Mouse (Mus musculus) left cerebral cortex, adult 8-10 months (tissue): Measurements from ENCODE around the gene Abcb4. TPM values are rescaled to one million over a fixed set of nuclear protein-coding genes. Genes with fewer than 3 reads are reported as not detected.
"Not testable (repeated sequence)": the region's sequence is repeated elsewhere in the genome, so short reads cannot be mapped to it uniquely, and the experiment has no call there.

Source experiments
- DNase-seq, 2 experiments: peaks; one replicate each; pipeline ENCODE4 v3.0.0; 2022; ENCODE audit warnings: low spot score in 2 of 2
- total RNA-seq, 4 experiments: library from RNA; stranded (reverse); gene quantifications; 2 replicates each; pipeline ENCODE4 v1.2.4; 2022

Gene Abcb4
- total RNA-seq, 4 experiments from 2014 or later: 4.7 to 5.5 (median 4.9) TPM

DNA sequence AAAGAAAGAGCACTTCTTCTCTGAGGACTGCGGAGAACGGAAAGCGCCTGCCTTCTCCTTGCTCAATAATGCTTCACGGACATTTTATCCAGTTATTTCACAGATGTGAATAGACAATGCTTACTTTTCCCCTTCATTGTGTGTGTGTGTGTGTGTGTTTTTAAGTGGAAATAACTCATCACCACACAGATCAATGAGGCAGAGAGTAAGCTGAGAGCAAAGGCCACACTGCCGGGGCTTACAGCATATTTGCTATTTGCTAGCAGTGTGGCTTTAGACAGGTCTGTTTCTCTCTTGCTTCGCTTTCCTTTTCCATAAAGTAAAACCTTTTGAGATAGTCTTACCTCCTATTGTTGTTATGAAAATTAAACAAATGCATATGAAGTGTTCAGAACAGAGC is 11.0 kb downstream of the Abcb4 start:
- no peak for DNase-seq

DNA sequence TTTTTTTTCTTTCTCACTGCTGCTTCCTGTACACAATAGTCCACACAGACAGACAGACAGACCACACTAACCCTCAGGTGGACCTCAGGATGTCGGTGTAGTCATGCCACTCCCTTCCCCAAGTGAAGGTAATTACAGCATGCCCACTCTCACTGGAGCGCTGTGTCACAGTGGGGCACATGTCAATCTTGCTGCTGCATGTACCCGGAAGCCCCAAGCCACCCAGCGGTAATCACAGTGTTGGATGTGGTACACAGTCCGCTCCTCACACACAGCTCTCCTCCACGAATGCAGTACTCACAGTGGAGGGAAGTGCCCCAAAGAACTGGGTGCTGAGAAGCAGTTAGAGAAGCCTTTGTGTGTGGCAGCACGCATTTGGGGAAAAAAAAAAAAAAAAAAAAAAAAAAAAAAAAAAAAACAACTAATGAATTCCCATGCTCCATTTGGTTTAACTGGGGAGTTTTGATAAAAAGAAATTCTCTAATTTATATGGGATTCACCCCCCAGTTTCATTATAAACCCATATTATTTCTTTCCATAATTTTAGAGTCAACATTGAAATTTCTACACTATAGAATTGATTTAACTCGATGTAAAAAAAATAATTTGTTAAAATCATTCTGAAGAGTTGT is 18.2 kb downstream of the Abcb4 start:
- DNase-seq: no peak

DNA sequence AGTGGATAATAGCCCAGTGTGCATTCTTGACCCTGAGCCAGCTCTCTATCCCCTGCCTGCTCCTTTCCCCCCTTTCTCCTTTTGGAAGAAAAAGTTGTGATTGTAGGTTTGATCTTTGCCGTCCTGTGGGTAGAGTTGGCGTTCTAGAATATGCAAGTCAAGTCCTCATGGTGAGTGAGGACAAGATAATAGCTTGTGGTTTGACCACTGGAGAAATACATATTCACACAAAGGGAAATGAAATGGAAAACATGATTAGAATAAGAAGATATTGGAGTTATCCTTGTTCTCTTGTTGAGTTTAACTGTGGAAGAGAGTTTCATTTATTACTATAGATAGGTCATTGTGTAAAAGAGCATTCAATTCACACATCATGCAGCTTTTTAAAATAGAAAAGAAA is 22.9 kb downstream of the Abcb4 start:
- DNase-seq: no peak

DNA sequence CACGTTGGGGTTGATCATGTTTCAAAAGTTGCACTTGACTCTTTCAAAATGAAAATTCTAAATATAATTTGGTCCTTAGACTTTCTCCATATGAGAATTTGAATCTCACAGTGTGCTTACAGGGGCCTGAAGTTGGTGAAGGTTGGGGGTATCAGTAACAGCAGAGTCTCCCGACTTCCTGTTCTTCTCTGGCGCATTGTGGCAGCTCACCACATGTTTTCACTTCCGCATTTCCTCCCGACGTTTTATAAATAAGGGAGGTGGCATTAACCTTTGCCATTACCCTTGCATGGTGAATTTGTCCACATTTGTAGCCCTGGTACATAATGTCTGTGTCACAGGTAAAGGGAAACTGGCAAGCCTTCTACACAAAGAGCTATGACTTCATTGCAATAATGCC is 23.6 kb downstream of the Abcb4 start:
- no peak for DNase-seq

DNA sequence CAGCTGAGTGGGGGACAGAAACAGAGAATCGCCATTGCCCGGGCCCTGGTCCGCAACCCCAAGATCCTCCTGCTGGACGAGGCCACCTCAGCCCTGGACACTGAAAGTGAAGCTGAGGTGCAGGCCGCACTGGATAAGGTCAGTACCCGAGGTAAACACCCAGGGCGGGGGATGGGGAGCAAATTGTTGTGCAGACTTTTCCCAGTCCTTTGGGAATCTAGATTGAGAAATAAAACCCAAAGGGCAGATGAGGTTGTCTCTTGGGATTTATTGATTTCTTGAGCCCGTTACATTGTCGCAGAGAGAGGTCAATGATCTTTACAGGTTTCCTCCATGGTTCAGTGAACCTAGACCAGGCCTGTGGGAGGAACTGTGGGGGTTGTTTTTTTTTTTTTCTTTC is 34.9 kb downstream of the Abcb4 start:
- DNase-seq: no peak

DNA sequence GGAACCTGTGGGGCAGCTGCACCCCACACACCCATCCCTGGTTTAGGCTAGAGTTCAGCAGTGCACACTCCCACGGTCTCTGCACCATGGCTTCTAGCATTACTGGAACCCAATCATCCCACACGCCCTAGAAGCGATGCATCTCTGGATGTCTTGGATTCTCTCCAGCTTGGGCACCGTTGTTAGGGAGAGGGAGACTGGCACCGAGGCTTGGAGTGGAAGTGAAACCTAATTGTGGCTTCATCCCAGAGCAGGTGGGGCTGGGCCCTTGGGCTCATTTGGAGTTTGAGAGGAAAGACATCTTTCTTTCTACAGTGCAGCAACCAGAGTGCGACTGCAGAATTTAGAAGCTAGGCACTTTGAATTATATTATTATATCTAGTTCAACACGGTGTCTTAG is 44.4 kb downstream of the Abcb4 start:
- no peak for DNase-seq

DNA sequence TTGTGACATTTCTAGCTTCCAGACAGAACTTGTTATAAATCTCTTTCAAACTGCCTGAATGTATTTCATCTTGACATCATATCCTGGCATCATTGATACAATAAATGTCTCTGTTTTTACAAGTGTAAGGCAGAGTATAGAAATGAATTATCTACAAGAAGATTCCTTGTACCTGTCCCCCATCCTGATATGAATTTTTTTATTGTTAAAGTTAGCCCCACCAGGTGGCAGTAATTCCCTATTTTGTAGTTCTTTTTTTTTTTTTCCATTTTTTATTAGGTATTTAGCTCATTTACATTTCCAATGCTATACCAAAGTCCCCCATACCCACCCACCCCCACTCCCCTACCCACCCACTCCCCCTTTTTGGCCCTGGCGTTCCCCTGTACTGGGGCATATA is 47.7 kb downstream of the Abcb4 start:
- not testable (repeated sequence) for DNase-seq

DNA sequence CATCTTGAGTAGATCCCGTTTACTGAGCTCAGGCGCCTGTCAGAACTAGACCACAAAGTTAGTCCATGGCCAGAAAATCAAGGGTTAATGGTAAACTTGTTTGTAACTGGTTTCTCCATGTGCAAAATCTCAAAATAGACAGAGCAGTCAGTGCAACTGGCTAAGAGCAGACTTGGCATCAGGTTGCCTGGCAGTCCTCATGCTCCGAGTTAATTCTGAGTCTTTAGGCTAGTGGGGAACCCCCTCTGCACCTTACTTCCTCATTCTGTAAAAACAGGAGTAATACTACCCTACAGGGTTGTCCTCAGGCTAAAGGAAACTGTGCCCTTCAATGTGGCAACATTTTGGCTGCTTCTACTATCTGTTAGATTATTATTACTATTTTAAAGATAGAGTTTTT is 50.3 kb downstream of the Abcb4 start:
- DNase-seq: no peak

DNA sequence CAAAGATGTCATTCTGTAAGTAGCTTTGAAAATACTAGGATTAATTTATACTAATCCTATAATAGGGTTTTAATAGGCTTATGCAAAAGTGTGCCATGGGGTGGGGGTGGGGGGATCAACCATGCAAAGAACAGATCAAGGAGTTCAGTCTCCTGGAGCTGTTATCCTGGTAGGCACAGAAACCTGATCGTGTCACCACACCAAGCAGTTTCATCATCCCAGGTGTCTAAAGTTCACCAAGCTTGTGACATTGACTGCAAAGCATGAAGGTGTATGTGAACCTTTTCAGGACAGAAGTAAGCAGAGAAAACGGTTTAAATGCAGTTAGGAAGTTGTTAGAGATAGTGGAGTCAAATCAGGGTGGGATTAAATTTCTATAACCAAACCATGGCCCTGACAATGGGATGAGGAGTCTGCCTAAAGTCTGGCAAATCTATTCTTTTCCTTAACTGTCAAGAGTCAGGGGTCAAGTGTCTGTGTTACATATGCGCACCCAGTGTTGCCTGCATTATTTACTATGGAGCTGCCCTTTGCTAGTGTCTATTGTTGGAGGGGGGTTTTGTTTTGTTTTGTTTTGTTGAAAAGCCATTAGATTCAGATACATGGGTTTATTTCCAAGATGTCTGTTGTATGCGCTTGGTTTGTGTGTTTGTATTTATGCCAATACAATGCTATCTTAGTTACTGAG is 54.0 kb downstream of the Abcb4 start:
- no peak for DNase-seq

DNA sequence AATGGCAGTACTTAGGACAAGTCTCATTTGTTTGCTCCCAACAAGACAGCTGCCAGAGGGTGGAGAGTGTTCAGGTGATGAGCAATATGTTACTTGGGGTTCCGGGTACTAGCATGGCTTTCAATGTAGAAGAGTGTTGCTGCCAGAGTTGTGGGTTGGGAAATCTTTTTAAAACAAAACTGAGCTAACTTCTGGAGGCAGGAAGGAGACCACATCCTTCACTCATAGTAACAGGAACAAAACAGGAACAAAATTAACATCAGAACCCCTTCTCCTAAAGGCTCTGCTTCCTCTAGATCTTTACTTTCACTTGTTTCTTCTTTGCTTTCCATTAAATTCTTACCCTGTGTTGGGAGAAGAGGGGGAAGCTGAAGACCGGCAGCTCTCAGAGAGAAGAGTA is 60.1 kb downstream of the Abcb4 start:
- no peak for DNase-seq

DNA sequence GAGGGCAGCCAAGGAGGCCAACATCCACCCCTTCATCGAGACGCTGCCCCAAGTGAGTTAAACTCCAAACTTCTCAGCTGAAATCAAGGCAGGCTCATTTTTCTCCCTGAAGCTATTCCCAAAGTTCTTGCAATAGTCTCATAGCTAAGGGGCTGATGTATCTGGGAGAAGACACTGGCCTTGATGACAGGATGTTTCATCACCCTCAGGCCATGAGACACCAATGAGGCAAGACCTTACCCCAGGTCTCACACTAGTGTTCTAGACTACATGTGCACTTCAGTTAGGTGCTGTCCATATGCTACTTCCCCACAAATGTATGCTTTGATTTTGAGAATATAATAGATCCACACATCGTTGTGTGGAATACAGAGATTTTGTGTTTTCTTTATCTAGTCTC is 62.0 kb downstream of the Abcb4 start:
- no peak for DNase-seq

DNA sequence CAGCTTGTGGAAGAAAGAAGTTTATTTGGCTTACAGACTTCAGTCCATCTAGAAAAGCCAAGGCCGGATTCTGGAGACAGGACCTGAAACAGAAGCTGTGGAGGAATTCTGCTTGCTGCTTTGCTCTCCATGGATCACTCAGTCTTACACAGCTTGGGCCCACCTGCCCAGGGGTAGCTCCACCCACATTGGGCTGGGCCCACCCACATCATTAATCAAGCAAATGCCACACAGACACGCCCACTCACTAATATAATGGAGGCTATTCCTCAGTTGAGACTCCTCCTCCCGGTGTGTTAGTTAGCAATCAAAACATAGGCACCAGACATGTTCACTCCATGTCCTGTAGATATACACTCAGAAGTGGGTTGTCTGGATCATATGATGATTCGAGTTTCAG is 67.0 kb downstream of the Abcb4 start:
- DNase-seq: no peak

DNA sequence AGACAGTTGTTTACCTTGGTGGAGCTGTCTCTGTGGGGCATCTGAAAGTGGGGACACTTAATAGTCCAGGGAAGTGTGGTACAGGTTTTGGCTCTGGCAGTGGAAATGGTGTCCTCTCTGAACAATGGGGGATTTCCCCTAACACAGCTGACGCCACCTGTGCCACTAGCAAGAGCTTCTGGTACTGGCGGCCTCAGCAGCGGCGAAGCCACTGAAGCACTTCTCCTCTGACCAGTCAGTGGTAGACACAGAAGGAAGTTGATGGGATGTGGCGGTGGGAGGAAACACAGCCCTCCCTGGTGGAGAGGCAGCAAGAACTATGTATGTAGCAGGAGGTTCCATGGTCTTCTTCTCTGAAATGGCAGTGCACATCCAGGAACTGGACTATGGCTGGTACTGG is 71.0 kb downstream of the Abcb4 start:
- no peak for DNase-seq

DNA sequence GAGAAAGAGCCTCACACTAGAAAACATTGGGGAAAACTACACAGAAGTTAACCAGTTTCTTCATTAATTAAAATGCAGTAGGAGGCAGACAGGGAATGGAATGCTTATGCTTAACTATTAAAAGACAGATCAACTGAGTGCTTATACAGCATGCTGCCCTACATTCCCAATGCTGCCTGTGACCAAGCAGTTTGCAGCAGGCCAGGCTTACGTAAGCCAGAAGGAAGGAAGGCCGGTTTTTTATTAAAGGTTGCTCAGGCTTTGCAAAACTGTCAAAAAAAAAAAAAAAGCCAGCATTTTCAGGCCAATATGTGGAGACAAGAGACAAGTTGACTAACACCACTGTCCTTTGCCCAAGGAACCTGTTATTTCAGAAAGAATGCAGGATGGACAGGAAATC is 77.2 kb downstream of the Abcb4 start:
- no peak for DNase-seq

DNA sequence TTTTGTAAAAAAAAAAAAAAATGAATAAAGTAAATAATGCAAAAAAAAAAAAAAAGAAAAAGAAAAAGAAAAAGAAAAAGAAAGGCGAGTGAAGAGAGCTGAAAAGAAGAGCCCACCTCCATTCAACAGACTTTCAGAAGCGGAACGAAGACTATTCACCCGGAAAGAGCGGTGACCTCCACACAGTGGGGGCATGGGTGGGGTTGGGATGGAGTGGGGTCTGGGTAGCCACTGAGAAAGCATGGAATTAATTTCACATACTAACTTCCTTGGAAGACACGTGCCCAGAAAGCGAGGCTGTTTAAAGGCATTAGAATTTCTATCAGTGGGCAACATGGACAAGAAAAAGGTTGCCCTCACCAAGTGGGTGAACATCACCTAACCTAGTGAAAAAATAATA is 78.8 kb downstream of the Abcb4 start:
- no peak for DNase-seq

DNA sequence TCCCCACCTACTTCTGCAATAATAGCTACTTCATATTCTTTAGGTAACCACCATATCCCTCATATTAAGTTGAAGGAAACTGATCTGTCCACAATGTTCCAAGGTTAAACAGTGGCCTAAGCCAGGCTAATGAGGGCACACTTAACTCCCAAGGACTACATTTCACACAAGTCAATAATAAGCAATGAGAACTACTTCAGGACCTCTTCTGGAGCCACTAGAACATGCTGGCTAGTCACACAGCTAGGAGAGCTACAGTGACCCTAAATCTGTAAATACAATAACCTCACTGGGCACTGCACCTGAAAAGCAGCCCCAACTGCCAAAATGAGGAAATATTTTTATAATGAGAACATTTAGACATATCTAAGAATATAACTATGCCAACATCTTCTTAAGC is 81.2 kb downstream of the Abcb4 start:
- no peak for DNase-seq

DNA sequence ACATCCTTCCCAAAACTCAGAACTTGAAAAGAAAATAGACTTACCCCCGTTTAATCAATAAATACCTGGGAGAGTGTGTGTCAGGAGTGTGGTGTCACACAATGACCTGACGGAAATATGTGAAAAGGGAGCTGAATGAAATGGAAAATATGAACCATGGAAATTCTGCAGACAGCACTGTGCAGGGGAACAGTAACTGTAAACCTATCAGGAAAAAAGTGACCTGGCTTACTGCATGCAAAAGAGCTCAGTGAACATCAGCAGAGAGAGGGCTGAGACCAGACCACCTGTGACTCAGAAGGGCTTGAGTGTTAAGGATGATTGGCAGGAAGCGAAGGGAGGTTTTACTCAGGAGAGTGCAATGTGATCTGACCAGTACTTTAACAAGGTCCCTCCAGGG is 92.0 kb downstream of the Abcb4 start:
- DNase-seq: no peak

DNA sequence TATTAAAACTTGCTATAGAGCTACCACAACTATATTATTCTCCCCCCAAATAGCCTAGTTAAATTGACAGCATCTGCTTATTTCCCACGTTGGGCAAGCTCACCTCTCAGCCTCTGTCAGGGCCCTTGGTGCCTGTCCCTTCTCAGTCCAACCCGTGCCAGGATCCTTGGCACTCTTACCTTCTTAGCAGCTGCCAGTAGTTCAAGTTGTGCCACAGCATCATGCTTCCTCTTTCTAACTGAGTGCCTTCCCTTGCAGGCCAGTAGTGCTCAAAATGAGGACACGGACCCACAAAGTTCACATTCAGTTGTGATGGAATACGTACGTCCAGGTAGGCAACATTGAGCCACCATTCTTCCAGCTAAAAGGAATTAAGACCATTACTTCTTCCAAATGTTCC is 94.4 kb downstream of the Abcb4 start:
- DNase-seq: no peak

DNA sequence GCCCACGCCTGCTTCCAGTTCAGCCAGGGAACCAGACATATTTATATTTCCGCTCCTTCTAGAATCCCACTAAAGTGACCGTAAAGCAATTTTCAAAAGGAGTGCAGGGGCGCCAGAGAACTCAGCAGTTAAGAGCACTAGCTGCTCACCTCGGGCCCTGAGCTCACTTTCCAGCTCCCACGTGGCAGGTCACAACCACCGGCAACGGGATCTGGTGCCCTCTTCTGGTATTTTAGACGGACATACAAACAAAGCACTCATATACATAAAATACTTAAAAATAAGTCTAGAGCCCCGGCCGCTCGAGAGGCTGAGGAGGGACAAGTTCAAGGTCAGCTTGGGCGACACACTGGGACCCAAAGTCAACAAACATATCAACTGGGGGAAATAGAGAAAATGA is 97.0 kb downstream of the Abcb4 start:
- DNase-seq: no peak

DNA sequence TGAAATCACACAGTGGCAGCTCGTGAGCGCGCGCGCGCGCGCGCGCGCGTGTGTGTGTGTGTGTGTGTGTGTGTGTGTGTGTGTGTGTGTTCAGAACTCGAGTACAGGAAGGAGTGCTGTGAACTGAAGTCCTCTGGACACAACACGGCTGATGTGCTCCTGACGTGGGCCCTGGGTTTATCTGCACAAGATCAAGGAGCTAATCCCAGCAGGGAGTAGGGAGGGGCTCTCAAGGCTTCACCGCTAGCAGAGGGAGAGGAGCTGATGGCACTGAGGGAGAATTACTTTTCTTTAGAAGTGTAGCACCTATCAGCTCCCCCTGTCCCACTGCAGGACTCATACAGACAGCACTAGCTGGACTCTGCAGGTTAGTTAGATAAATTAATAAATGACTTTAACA is 98.1 kb downstream of the Abcb4 start:
- DNase-seq: no peak

DNA sequence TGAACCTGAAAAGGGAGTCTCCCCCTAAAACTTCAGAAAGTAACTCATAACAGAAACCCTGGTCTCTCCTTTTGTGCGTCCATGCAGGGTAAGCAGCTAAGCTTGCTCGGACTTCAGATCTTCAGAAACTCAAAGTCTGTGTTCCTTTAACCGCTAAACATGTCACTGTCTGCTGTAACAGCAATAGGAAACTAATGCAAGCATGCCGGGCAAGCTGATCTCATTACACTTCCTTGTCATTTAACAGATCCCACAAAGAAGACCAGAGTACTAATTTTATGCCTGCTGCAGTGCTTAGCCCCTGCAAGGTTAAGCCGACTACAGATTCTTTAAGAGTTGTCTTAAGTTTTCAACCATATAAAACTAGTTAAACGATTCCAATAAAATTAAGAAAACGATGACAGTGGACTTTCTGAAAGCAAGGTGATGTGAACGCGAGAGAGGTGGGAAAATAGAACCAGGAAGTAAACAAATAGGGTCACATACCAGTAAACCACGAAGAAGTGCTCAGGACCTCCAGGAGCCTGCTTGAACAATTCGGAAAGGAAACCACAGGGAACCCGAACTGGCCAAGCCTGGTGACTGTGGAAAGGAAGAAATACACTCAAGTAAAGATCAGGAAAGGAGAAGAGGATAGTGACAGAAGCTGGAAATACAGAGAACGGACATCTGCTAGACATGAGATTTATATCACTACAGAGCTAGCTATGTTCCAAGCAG is 102.6 kb downstream of the Abcb4 start:
- peak in 1 of 2 experiments; percentile 30 for DNase-seq

DNA sequence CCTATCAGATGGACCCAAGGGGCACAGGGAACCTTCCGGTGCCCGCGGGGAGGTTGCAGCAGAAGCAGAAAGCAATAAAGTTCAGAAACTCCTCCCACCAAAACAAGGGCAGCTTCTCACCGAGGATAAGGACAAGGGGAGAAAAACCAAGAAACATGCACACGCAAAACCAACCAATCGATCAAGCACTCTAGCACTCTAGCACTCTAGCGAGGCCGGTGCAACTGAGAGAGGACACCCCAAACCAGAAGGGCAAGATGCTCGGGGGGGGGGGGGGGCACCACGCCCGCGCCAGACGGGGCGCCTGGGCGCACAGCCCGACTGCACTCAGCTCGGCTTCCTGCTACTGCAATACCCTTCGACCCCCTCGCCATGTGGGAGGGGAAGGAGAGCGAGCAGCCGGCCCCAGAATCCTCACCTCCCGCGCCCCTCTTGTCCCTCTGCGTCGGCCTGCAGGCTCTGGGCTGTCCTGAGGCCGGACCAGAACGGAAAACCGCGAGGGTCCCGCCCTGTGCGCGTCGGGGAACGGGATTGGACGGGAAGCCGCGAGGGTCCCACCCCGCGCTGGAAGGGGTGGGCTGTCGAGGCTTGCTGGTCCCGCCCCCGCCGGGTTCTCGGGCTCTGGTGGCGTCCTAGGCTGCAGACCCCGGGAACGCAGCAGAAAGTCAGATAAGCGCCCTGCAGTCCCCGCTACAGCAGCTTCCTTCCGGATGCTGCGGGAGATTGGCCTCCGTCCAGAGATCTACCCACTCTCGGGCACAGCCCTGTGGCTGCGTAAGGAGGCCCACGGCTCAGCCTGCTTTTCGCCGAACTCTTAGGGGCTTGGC is 103.4 kb downstream of the Abcb4 start, which contains the start of gene Crot:
TSS of gene Crot (minus strand) at position 639 of the 827 bp plus-strand sequence.
- peak; percentile 81 to 88 for DNase-seq
